Mouse (Mus musculus): ENCODE results near the gene Lman1l. TPM values are rescaled to one million over a fixed set of nuclear protein-coding genes. Genes with fewer than 3 reads are reported as not detected.

Lman1l gene
- total RNA-seq, 2 experiments from 2014 or later = not detected

DNA sequence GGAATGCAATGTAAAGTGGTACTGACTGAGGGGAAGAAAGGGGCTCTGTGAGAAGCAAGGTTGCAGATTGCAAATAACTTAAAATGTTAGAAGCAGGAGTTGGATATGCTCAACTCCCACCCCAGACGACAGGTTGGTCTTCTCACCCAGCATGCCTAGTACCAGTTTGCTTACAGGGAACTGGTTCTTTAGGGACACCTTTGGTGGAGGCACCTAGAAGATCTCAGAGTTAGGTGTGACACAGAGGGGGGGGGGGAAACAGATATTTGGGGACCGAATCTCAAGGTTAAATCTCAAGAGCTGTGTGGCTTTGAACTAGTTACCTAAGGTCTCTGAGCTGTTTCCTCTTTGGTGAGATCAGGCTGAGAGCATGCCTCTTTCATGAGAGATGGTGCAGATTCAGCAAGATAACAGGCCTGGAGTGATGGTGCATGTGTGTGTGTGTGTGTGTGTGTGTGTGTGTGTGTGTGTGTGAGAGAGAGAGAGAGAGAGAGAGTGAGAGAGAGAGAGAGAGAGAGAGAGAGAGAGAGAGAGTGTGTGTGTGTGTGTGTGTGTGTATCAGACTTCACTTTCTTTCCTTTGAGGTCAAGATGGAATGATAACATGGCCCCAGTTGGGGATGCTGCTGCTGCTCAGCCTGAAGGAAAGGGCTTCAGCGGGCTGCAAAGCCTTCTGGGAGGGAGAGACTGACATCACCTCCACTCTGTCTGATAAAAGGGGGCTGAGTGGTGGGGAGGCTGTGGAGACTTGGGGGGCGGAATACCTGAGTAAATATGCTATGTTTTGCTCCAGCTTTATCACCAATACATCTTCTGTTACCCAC lies 26.9 kb upstream of the Lman1l start:
- no peak for ATAC-seq (replicated peaks; ENCODE audit: low FRiP score, low TSS enrichment, poor library complexity, severe bottlenecking)

DNA sequence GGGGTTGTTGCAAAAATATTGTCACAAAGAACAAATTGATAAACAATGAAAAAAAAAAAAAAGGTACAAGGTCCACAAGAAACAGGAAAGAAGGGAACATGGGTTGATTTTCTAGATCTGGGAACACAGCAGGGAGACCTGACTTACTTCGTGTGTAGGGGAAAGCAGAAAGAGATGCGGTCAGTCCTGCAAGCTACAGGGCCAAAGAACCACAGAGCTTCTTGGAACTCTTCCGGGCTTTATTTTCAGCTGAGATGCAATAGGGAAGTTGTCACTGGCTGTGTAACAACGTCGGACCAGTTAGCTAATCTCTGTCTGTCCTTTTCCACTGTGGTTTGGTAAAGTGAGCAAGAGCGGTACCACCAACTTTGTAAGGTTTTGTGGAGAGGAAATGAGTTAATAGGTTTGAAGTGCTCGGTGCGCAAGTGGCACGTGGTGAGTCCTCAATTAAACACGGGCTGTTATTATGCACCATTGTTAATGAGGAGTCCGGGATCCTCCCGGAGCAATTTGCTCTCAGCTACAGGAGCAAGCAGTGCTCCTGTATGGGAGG lies 26.1 kb upstream of the Lman1l start:
- ATAC-seq (replicated peaks; ENCODE audit: low FRiP score, low TSS enrichment, poor library complexity, severe bottlenecking) = no peak

DNA sequence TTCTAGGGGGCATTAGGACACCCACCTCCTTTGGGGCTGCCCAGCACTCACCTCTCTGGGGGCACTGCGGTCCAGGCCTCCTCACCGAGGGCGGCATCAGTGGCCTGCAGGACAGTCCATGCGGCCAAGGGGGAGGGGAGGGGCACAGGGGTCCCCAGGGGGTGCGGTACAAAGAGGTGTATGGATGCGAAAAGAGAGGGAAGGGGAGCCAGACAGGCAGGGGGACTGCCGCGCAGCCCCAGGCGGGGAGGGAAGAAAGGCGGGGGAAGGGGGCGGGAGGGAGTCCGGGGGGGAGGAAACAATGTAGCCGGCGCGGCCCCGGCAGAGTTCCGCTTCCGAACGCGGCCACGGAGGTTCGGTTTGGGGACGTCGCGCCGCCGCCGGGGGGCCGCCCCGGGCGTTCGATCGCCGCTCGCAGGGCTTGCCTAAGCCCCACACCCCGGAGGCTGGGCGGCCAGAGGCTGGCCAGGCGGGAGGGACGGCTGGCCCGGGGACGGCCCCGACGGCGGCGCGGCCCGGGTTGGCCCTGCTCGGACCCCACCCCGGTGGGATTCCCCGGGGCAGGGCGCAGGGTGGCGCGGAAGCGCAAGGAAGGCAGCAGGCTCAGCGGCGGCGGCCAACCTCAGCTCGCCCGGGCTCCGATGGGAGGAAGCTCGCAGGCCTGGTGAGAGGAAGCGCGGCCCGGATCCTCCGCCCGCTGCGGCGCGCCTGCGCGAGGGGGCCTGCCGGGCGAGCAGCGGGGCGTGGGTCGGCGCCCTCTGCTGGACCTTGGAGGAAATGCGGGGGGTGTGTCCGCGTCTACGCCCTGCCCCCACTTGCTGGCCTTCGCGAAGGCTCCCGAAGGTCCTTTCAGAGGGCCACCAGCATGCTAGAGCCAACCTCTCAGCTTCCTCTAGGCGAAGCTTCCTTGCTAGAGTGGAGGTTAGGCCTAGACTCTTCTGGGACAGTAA lies 24.6 kb upstream of the Lman1l start:
- peak; percentile 46 for ATAC-seq (replicated peaks; ENCODE audit: low FRiP score, low TSS enrichment, poor library complexity, severe bottlenecking)

DNA sequence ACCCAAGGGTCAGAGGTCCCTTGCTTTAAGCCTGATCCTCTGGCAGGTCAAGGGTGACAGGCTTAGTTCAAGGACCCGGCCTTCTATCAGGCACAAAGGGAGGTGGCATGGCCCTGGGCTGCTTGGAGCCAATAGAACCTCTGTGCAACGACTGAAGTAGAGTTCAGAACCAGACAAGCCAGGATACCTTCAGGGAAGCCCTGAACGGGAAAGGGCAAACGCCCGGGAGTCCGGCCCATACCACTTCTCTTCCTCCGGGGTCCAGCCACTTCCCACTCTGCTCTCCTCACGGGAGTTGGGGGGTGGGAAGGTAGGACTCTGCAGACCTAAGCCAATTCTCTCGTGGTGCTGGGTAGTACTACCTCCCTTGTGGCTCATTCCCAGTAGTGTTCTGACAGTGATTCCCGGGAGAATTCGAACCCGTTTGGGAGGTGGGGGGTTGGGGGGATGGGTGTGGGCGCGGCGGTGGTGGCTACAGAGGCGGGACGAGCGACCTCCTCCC lies 23.9 kb upstream of the Lman1l start:
- ATAC-seq (replicated peaks; ENCODE audit: low FRiP score, low TSS enrichment, poor library complexity, severe bottlenecking) = no peak

DNA sequence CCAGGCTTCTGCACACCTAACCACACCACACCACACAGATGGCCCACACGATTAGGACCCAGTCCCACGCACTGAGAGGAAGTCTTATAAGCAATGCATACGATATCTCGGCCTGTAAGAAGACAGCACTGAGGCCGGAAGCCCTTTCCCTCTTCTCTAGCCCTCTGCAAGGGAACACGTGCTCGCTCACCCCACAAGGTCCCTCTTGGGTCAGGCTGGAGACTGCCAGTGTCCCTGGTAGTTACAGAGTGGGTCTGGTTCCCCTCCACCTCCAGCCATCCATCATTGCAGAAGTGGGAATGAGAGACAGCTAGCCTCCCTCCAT lies 23.2 kb upstream of the Lman1l start:
- ATAC-seq (replicated peaks; ENCODE audit: low FRiP score, low TSS enrichment, poor library complexity, severe bottlenecking) = peak; percentile 57

DNA sequence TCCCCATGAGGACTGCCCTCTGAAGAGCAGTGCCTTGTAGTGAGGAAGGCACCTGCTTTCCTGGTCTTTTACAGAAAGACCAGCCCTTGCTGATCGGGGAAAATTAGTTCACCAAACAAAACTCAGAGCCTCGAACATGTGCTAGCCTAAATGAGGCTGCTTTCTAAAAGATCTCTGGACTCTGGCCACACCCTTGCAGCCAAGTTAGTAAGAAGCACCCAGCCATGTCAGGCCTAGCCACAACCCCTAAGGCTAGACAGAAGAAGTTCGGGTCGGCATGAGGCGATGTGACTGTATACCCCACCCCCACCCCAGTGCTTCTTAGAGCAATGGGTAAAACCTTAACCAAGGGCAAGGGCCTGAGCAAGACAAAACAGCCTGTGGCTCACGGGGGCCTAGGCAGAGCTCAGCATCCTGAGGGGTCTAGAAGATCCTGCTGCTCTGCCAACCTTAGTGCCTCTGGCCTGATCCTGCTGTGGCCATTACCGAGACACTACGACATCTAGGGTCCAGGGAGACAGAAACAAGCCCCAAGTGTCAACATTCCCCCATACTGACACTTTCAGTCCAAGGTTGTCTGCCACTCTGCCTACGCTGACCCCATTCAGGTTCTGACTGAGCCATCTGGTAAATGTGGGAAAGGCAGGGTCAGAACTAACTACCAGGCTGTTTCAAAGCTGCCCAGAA lies 22.7 kb upstream of the Lman1l start:
- ATAC-seq (replicated peaks; ENCODE audit: low FRiP score, low TSS enrichment, poor library complexity, severe bottlenecking) = no peak

DNA sequence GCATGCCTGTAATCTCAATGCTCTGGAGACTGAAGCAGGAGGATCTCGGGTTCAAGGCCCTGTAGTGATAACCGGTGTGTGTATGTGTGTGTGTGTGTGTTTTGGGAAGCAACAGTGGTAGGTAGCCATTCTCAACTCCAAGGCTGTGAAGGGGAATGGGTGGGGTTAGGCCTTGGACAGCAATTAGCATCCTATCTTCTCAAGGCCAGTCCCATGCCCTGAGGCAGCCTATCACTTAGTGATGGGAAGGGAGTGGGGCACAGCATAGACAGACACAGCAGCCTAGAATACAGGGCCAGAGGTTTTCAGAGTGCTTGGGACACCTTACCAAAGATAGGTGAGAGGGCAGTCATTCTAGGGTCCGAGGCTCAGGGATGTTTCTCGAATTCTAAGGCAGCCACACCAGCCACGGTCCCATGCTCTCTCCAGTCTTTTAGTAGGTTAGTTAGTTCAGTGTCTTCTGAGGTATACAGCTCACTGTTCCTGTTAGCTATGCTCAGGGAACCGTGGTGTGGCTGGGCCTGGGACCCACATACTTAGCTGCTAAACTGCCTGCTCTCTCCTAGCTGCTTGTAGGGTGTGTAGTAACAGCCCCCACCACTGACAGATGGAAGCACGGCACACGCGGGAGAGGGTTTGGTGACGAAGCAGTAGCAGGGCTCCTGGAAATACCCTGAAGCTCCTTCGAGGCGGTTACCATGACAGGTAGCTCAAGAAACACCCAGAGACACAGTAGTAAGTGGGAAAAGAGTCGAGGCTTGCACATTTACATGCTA lies 21.4 kb upstream of the Lman1l start:
- ATAC-seq (replicated peaks; ENCODE audit: low FRiP score, low TSS enrichment, poor library complexity, severe bottlenecking) = no peak

DNA sequence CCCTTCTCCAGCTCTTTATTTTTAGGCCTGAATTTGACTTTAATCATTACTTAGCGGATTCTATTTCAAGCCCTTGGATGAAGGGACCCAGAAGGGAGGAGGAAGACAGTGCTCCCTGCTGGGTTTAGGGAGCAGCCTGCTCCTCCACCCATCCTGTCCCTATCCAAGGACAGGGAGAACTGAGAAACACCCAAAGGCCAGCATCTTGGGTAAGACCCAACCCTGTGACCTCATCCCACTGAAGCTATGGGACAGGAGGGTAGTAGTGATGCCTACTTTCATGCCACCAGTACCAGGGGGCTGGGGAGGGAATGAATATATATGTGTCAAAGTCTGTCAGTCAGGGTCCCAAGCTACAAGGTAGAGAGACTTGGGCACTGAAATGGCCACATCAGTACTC lies 20.4 kb upstream of the Lman1l start:
- no peak for ATAC-seq (replicated peaks; ENCODE audit: low FRiP score, low TSS enrichment, poor library complexity, severe bottlenecking)

DNA sequence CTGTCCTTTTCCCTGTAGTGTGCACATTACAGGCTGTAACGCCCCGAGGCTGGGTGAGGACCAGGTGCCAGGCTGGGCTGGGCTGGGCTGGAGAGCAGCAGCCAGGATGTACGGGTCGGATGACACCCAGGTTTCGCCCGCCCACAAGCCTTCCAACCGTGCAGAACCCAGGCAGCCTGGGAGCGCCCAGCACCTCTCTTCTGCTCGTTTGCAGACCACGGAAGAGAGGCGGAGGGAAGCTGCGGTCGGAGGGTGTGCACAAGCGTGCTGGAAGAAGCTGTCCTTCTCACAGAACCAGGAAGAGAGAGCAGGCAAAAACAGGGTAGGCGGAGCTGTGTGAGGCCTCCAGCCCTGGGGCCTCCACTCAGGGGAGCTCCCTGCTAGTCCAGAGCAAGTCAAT lies 19.8 kb upstream of the Lman1l start:
- ATAC-seq (replicated peaks; ENCODE audit: low FRiP score, low TSS enrichment, poor library complexity, severe bottlenecking) = peak; percentile 50

DNA sequence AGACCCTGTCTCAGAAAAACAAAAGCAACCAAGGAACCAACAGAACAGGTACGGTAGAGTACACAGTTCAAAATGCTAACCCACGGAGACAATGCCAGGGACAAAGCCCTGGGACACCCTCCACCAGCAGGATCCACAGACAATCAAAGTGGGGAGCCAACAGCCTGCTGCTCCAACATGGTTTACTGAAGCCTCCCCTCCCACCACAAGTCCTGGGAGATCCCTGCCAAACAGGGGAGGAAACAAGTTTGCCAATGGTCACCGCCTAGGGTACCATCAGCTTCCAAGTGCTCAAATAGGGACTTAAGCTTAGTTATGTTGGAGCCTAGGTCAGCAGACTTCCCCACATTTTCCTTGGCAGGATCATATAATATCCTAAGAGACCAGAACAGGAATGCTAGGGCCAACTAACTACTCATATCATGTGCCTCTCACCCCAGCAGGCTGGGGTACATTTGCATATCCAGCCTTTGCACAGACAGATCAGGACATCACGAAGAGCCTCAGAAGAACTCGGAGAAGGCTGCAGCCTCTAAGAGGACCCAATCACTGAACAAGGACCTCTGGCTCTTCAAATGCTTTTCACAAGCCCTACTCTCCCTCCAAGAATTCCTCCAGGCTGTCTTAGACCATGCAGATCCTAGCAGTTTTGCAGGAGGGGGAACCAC lies 19.2 kb upstream of the Lman1l start:
- no peak for ATAC-seq (replicated peaks; ENCODE audit: low FRiP score, low TSS enrichment, poor library complexity, severe bottlenecking)

DNA sequence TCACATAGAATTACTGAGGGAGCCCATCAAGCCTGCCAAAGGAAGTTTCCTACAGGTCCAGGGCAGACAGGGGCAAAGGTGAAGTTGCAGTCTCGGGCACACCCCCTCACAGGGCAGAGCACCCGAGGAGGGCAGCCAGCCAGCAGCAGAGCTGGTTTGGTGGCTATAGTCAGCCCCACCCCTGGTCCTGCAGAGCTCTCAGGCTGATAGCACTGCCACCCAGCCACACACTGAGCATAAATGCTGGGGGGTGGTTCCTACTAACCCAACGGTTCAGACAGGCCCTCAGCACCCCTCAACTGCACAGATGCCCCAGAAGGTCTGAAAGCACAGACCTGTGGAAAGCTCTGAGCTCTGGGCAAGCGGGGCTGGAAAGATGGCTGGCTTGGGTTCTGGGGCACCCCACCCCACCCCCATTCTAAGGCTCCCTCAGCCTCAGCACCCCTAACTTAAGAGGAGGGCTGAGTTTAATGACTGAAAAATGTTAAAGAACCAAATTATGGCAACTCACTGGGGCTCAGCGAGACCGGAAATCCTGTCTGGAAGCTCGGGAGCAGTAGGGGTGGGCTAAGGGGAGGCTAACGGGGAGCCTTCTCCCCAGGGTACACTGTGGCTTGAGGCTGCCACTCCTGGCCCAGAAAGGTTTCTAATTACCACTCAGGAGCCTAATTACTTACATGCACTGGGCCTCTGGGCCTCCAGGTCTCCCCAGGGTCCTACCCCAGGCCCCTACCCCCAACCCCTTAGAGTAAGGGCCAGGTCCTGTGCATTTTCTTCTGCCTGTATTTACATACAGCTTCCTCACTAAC lies 18.3 kb upstream of the Lman1l start:
- peak; percentile 75 for ATAC-seq (replicated peaks; ENCODE audit: low FRiP score, low TSS enrichment, poor library complexity, severe bottlenecking)

DNA sequence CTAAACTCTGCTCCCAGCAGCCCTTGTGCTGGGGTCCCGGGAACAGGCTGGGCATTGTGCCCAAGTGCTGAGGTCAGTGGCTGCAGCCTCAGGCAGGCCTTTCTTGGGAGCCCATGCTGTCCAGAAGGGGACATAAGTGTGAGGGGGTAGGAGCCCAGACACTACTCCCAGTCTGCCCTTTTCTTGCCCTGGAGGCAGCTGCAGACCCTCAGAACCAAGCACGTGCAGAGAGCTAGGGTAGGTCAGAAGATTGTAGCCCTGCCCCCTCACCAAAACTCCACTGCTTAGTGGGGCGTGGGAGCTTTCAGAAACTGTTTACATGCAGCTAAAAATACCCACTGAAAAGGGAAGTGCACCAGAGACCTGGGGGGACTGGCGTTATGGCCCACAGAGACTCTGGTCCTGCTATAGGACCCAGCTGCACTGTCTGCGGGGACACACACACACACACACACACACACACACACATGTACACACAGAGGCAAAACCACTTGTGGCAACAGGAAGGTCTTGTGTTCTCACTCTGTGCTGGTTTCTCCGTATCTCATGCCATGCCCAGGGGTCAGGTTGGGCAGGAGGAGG lies 17.3 kb upstream of the Lman1l start:
- no peak for ATAC-seq (replicated peaks; ENCODE audit: low FRiP score, low TSS enrichment, poor library complexity, severe bottlenecking)

DNA sequence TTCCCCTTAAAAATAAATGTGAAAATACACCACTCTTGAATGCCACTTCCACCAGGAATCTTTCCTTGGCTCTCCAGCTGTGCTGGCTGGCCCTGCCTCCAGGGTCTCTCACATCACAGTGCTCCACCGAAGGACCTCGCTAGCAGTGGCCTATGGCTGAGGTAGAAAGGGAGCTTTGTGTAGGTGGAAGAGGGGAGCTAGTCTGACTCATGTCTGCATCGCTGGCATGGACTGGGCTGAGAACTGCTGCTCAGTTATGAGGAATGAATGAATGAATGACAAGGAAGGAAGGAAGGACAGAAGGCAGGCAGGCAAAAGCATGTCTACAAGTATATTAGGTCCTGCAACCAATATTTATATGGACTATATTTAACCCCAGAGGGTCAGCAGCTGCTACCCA lies 16.7 kb upstream of the Lman1l start:
- ATAC-seq (replicated peaks; ENCODE audit: low FRiP score, low TSS enrichment, poor library complexity, severe bottlenecking) = no peak

DNA sequence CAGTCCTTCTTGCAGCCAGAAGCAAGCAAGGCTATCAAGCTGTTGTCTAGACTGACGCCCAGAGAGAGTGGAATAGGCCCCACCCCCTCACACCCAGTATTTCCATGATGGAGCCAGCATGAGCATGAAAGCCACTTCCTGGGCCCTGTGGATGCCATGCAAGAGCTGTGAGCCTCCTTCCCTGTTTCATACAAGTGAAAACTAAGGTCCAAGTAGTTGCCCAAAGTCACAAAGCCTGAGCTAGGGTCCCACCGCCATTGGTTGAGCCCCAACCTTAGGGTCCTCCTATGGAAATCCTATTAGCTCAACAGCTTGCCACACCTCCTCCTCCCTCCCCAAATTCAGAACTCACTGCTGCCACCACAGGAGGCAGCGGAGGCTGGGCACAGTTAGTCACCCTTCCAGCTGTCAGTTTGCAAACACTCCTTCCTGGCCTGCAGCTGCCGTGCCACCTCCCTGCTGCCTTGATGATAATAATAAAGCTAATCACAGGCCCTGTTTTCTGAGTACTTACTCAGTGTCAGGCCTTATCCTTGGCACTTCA lies 13.0 kb upstream of the Lman1l start:
- peak; percentile 72 for ATAC-seq (replicated peaks; ENCODE audit: low FRiP score, low TSS enrichment, poor library complexity, severe bottlenecking)

DNA sequence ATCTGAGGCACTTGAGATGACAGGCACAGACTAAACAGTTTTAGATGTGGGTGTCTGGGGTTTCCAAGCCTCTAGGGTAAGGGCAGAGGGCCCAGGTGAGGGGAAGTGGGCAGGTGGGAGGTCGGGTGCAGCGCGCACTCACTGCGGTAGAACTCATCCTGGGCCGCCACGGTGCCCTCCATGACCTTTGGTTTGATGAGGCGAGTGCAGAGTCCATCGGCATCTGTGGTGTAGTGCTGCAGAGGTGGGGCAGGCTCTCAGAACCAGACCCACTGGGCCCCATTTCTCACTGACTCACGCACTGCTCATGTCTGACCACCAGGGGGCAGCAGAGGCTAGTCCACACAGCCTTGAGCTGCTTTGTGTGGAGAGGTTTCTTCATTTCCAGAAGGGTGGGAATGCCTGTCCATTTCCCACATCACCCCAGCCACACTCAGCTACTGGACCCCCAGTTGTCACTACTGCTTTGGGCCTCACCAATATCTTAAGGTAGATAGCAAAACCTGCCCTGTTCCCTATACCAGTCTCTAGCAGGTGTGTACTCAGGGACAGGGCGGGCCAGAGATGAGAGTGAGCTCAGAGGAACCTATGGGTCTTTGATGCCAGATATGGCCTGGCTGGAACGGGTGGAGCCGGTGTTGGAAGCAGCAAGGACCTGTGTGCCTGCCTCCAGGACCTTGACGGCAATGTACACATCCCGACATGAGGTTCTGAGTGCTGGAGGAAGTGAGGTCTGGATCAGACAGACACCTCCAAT lies 8.7 kb upstream of the Lman1l start:
- peak; percentile 21; the same call in 1 of the 2 replicates for ATAC-seq (replicated peaks; ENCODE audit: low FRiP score, low TSS enrichment, poor library complexity, severe bottlenecking)

DNA sequence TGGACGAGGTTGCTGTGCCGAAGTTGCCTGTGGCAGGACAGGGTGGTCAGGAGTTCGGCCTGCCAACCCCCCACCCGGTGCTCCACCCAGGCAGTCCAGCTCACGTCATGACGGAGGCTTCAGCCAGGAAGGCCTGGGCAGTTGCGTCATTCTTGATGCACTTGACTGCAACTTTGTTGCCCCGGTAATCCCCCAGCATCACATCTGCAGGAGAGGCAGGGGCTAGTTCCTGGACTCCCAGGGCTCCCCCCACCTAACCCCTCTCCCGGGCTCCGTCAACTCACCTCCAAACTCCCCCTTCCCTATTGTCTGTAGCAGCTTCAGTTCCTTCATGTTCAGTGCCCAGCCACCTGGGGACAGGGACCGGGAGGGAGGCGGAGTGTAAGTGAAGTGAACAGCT lies 8.1 kb upstream of the Lman1l start:
- no peak for ATAC-seq (replicated peaks; ENCODE audit: low FRiP score, low TSS enrichment, poor library complexity, severe bottlenecking)

Measured in megakaryocyte-erythroid progenitor cell, adult 5-6 weeks (primary cell).